12 mouse cellular contexts compared by ENCODE assay signal in the genomic region with DNA sequence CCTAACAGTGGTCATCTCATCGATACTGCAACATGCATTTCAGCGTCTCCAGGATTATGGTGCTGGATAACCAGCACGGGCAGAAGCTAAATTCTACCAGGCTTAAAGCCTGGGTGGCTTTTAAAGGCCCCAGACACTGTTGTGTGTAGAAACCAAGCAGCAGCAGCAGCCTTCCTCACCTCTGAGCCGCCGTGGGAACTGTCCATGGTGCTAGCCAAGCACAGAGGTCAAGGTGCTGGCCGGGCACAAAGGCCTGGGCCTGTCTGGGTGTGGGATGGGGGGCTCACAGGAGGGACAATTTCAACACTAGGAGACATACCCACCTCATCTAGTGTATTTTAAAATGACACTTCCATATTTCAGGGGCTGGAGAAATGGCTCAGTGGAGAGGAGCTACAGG. TPM values are rescaled to one million over a fixed set of nuclear protein-coding genes. Genes with fewer than 3 reads are reported as not detected.
DNase-seq lines count a peak whose midpoint lies in the region; ATAC-seq and TF ChIP-seq lines count a peak whose summit lies in the region.
"Had no signal": no experiment of that assay in that cellular context is flagged by ENCODE, and none has a peak within 500 bp of the region (broad histone marks: within the 10 kb centered on the region; RNA-seq: fewer than 3 reads in every experiment).

No protein-coding gene starts in this region.

- DNase-seq in heart, postnatal 10 days, result peak; percentile 41 to 58
- DNase-seq in heart, postnatal 25 days (ENCODE audit: low spot score), result no peak
- peak; percentile 16 for DNase-seq in thymus, postnatal 14 days
- DNase-seq in thymus, adult 2 months, result no peak
- peak; percentile 61 for DNase-seq in embryonic facial prominence, embryonic 11.5 days (ENCODE audit: low spot score)
- DNase-seq in stomach, postnatal 0 days (ENCODE audit: low spot score), result peak; percentile 34
- DNase-seq in frontal cortex, postnatal 36 days (ENCODE audit: low spot score in 2 of 2), result no peak

- H3K4me1 ChIP-seq in thymus, adult 2 months (replicated peaks; ENCODE audit: control insufficient read depth, insufficient read depth, low read length), result no peaks in the 10 kb centered on the region
- no peaks in the 10 kb centered on the region for H3K4me1 ChIP-seq in embryonic facial prominence, embryonic 11.5 days (ENCODE audit: control insufficient read depth, insufficient read depth, low read length)
- H3K4me1 ChIP-seq in stomach, postnatal 0 days (replicated peaks; ENCODE audit: control insufficient read depth, insufficient read depth), result no peaks in the 10 kb centered on the region

- TF ChIP-seq EP300 in stomach, postnatal 0 days (optimal IDR thresholded peaks at IDR 0.05), result no peak

- no peak overlapping the region for H3K4me3 ChIP-seq in thymus, adult 2 months (ENCODE audit: control insufficient read depth, insufficient read depth, low read length)
- H3K4me3 ChIP-seq in embryonic facial prominence, embryonic 11.5 days (ENCODE audit: low read depth, low read length), result no peak overlapping the region
- no peak overlapping the region for H3K4me3 ChIP-seq in stomach, postnatal 0 days (ENCODE audit: low read depth, low read length)
- H3K4me3 ChIP-seq: forebrain, embryonic 13.5 days; left cerebral cortex, adult 2 months; midbrain, embryonic 12.5 days had no signal

- intact Hi-C loops in heart, postnatal 10 days (cut with DNase I), result no loop called here
- intact Hi-C loops in heart, postnatal 25 days (cut with DNase I), result no loop called here

- WGBS in thymus, adult 2 months, result 38% methylated on average over 6 of the region's 6 CpGs
- 39% methylated on average over 6 of the region's 6 CpGs for WGBS in embryonic facial prominence, embryonic 11.5 days
- 27% methylated on average over 6 of the region's 6 CpGs for WGBS in stomach, postnatal 0 days

- TF ChIP-seq POLR2A in thymus, adult 2 months (IDR thresholded peaks at IDR 0.05; ENCODE audit: control insufficient read depth, extremely low read depth, insufficient read depth, low read length, poor library complexity), result no peak

- no peak overlapping the region for H3K9ac ChIP-seq in embryonic facial prominence, embryonic 11.5 days (replicated peaks; ENCODE audit: low read length)
- H3K9ac ChIP-seq in stomach, postnatal 0 days (ENCODE audit: low read length), result no peak overlapping the region
- H3K9ac ChIP-seq: forebrain, embryonic 13.5 days; midbrain, embryonic 12.5 days had no signal

- no peaks in the 10 kb centered on the region for H3K9me3 ChIP-seq in embryonic facial prominence, embryonic 11.5 days (replicated peaks; ENCODE audit: control insufficient read depth, low read length)
- H3K9me3 ChIP-seq in stomach, postnatal 0 days (ENCODE audit: control insufficient read depth, low read length), result no peaks in the 10 kb centered on the region
- H3K9me3 ChIP-seq: forebrain, embryonic 13.5 days; midbrain, embryonic 12.5 days had no signal

- H3K36me3 ChIP-seq in thymus, adult 2 months (ENCODE audit: control insufficient read depth, insufficient read depth, low read length), result no peaks in the 10 kb centered on the region
- no peaks in the 10 kb centered on the region for H3K36me3 ChIP-seq in embryonic facial prominence, embryonic 11.5 days (replicated peaks; ENCODE audit: control insufficient read depth, insufficient read depth, low read depth, low read length)
- no peaks in the 10 kb centered on the region for H3K36me3 ChIP-seq in stomach, postnatal 0 days (ENCODE audit: control insufficient read depth, insufficient read depth, low read length)
- H3K36me3 ChIP-seq: midbrain, embryonic 12.5 days had no signal

- no peak overlapping the region for H3K4me2 ChIP-seq in embryonic facial prominence, embryonic 11.5 days (ENCODE audit: low read depth, low read length)
- no peak overlapping the region for H3K4me2 ChIP-seq in stomach, postnatal 0 days (replicated peaks; ENCODE audit: low read depth)
- H3K4me2 ChIP-seq: forebrain, embryonic 13.5 days; midbrain, embryonic 12.5 days had no signal

- ATAC-seq in embryonic facial prominence, embryonic 11.5 days (replicated peaks; ENCODE audit: insufficient number of reproducible peaks, low FRiP score, low TSS enrichment, low read depth), result no peak
- no peak for ATAC-seq in stomach, postnatal 0 days (ENCODE audit: low FRiP score, low TSS enrichment)
- ATAC-seq in activated CD4-positive, CD25-positive, alpha-beta regulatory T cell, adult 4 months, result no peak
- ATAC-seq: forebrain, embryonic 13.5 days had no signal

- H3K27ac ChIP-seq in thymus, adult 2 months (ENCODE audit: control insufficient read depth, insufficient read depth, low read length), result no peak overlapping the region
- no peak overlapping the region for H3K27ac ChIP-seq in embryonic facial prominence, embryonic 11.5 days (replicated peaks; ENCODE audit: low read depth, low read length)
- H3K27ac ChIP-seq in stomach, postnatal 0 days (replicated peaks), result no peak overlapping the region
- H3K27ac ChIP-seq: forebrain, embryonic 13.5 days; left cerebral cortex, adult 2 months; midbrain, embryonic 12.5 days had no signal

- TF ChIP-seq CTCF in thymus, adult 2 months (IDR thresholded peaks at IDR 0.05; ENCODE audit: borderline replicate concordance, control insufficient read depth, extremely low read depth, insufficient read depth, low read length, poor library complexity), result no peak
- TF ChIP-seq CTCF in stomach, postnatal 0 days (IDR thresholded peaks at IDR 0.05; ENCODE audit: low read depth), result no peak

- H3K27me3 ChIP-seq in thymus, adult 2 months (ENCODE audit: control insufficient read depth, insufficient read depth, low read length), result no peaks in the 10 kb centered on the region
- no peaks in the 10 kb centered on the region for H3K27me3 ChIP-seq in embryonic facial prominence, embryonic 11.5 days (ENCODE audit: control insufficient read depth, insufficient read depth, low read length)
- no peaks in the 10 kb centered on the region for H3K27me3 ChIP-seq in stomach, postnatal 0 days (ENCODE audit: control insufficient read depth, insufficient read depth, low read length)
- H3K27me3 ChIP-seq: forebrain, embryonic 13.5 days; midbrain, embryonic 12.5 days had no signal

RNA-seq across cellular contexts. Expression of a gene that starts 29.1 kb away (rescaled TPM):
- total RNA-seq in heart, postnatal 10 days (2021), result under 1 TPM; 0.17 to 0.27 TPM
- total RNA-seq in heart, postnatal 25 days (2021), result under 1 TPM; 0.31 to 0.39 TPM
- 0.04 and 0.18 TPM in 2 replicates for polyA plus RNA-seq in thymus, adult 2 months (2012; rRNA removed)
- polyA plus RNA-seq in embryonic facial prominence, embryonic 11.5 days (2014; fragmentation: Nextera tagmentation; extraction: Ambion mirVana), result 0.15 and 0.25 TPM in 2 replicates
- 0.22 and 0.41 TPM in 2 replicates for polyA plus RNA-seq in stomach, postnatal 0 days (2015; fragmentation: Nextera tagmentation; extraction: Ambion mirVana)
- not detected for polyA plus RNA-seq in activated CD4-positive, CD25-positive, alpha-beta regulatory T cell, adult 4 months (2017; shearing (Covaris generic))

RNA-seq across cellular contexts. Expression of a gene that starts 36.0 kb away (rescaled TPM):
- not detected for total RNA-seq in heart, postnatal 10 days (2021)
- not detected for total RNA-seq in heart, postnatal 25 days (2021)
- polyA plus RNA-seq in thymus, adult 2 months (2012; rRNA removed), result not detected in 2 replicates
- not detected in 2 replicates for polyA plus RNA-seq in embryonic facial prominence, embryonic 11.5 days (2014; fragmentation: Nextera tagmentation; extraction: Ambion mirVana)
- not detected in 2 replicates for polyA plus RNA-seq in stomach, postnatal 0 days (2015; fragmentation: Nextera tagmentation; extraction: Ambion mirVana)
- polyA plus RNA-seq in activated CD4-positive, CD25-positive, alpha-beta regulatory T cell, adult 4 months (2017; shearing (Covaris generic)), result not detected
- polyA plus RNA-seq: forebrain, embryonic 13.5 days; heart, embryonic 16.5 days; midbrain, embryonic 12.5 days had no signal

Comparison
In these comparisons a context has a peak if more than half of its experiments do, and no peak if none do; other contexts are left out.
1. DNase-seq: peak in heart, postnatal 10 days (2 of 2), thymus, postnatal 14 days (single experiment), embryonic facial prominence, embryonic 11.5 days (single experiment) and stomach, postnatal 0 days (single experiment); none in heart, postnatal 25 days (single experiment), thymus, adult 2 months (single experiment) and frontal cortex, postnatal 36 days (0 of 2).